ENCODE assay signal across 33 mouse cellular contexts in the genomic region with DNA sequence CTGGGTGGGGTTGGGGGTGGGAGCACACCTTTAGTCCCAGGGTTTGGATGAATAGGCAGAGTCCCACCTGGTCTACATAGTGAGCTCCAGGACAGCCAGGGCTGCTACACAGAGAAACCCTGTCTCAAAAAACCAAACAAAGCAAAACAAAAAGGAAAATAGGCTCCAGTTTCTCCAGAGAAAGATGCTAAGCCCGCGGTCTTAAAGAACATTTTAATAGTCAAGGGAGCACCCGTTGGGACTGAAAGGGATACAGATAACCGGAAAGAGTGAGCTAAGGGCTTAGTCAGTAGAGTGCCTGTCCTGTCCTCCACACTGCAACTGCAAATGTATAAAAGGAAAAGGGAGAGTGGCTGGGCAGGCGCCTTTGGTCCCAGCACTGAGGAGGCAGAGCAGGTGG. TPM values are rescaled to one million over a fixed set of nuclear protein-coding genes. Genes with fewer than 3 reads are reported as not detected.
DNase-seq lines count a peak whose midpoint lies in the region; ATAC-seq lines count a peak whose summit lies in the region.
"Had no signal": no experiment of that assay in that cellular context is flagged by ENCODE, and none has a peak within 500 bp of the region (broad histone marks: within the 10 kb centered on the region; RNA-seq: fewer than 3 reads in every experiment).

No protein-coding gene starts in this region.

- H3K27me3 ChIP-seq in midbrain, embryonic 11.5 days (ENCODE audit: control insufficient read depth, insufficient read depth, low read length) = no peaks in the 10 kb centered on the region
- no peaks in the 10 kb centered on the region for H3K27me3 ChIP-seq in midbrain, embryonic 14.5 days (ENCODE audit: control insufficient read depth, insufficient read depth, low read length)
- 0 out of 2 replicates have a peak, but pooled peaks cover 9% of the 10 kb centered on the region for H3K27me3 ChIP-seq in liver, embryonic 12.5 days (replicated peaks)
- H3K27me3 ChIP-seq: CH12.LX; embryonic facial prominence, embryonic 12.5 days; embryonic facial prominence, embryonic 15.5 days; forebrain, embryonic 15.5 days; heart, embryonic 12.5 days; heart, embryonic 15.5 days; hindbrain, embryonic 13.5 days; intestine, embryonic 15.5 days had no signal

- ATAC-seq in midbrain, embryonic 11.5 days (ENCODE audit: low FRiP score) = no peak
- ATAC-seq in midbrain, embryonic 14.5 days (ENCODE audit: low FRiP score, low TSS enrichment) = no peak
- no peak for ATAC-seq in liver, embryonic 12.5 days
- no peak for ATAC-seq in erythroid progenitor cell, adult 5-6 weeks (replicated peaks; ENCODE audit: low FRiP score, poor library complexity, severe bottlenecking)
- ATAC-seq: activated CD4-positive, CD25-positive, alpha-beta regulatory T cell, adult 4 months; forebrain, embryonic 15.5 days; hindbrain, embryonic 16.5 days; intestine, embryonic 15.5 days had no signal

- no peak overlapping the region for H3K4me3 ChIP-seq in midbrain, embryonic 11.5 days (ENCODE audit: low read depth, low read length)
- H3K4me3 ChIP-seq in midbrain, embryonic 14.5 days (replicated peaks; ENCODE audit: low read depth, low read length) = no peak overlapping the region
- peak overlapping the region; percentile 2 to 10; a peak in 1 of 4 replicates for H3K4me3 ChIP-seq in ES-E14 (ENCODE audit: insufficient read depth in 1 of 2, low read depth in 1 of 2, low read length in 2 of 2, poor library complexity in 1 of 2, severe bottlenecking in 1 of 2)
- H3K4me3 ChIP-seq in liver, embryonic 12.5 days = no peak overlapping the region
- H3K4me3 ChIP-seq: embryonic facial prominence, embryonic 12.5 days; embryonic facial prominence, embryonic 15.5 days; forebrain, embryonic 12.5 days; forebrain, embryonic 15.5 days; heart, embryonic 12.5 days; heart, embryonic 15.5 days; hindbrain, embryonic 10.5 days; hindbrain, embryonic 13.5 days; intestine, embryonic 15.5 days had no signal

- H3K4me1 ChIP-seq in midbrain, embryonic 11.5 days (ENCODE audit: control insufficient read depth, insufficient read depth, low read length) = no peaks in the 10 kb centered on the region
- H3K4me1 ChIP-seq in midbrain, embryonic 14.5 days (ENCODE audit: control insufficient read depth, insufficient read depth, low read length) = no peaks in the 10 kb centered on the region
- H3K4me1 ChIP-seq in ES-E14 (ENCODE audit: control insufficient read depth in 2 of 2, insufficient read depth in 2 of 2, low read length in 2 of 2, poor library complexity in 1 of 2) = peaks cover 15 to 22% of the 10 kb centered on the region in 2 experiments
- 0 out of 2 replicates have a peak, but pooled peaks cover 3% of the 10 kb centered on the region for H3K4me1 ChIP-seq in liver, embryonic 12.5 days
- H3K4me1 ChIP-seq: embryonic facial prominence, embryonic 12.5 days; embryonic facial prominence, embryonic 15.5 days; heart, embryonic 12.5 days; heart, embryonic 15.5 days; hindbrain, embryonic 13.5 days; intestine, embryonic 15.5 days had no signal

- no peaks in the 10 kb centered on the region for H3K36me3 ChIP-seq in midbrain, embryonic 11.5 days (ENCODE audit: control insufficient read depth, insufficient read depth, low read length)
- H3K36me3 ChIP-seq in midbrain, embryonic 14.5 days (ENCODE audit: control insufficient read depth, insufficient read depth, low read length) = no peaks in the 10 kb centered on the region
- H3K36me3 ChIP-seq in ES-E14 (ENCODE audit: control insufficient read depth, insufficient read depth, low read length, poor library complexity, severe bottlenecking) = no peaks in the 10 kb centered on the region
- no peaks in the 10 kb centered on the region for H3K36me3 ChIP-seq in liver, embryonic 12.5 days
- H3K36me3 ChIP-seq: embryonic facial prominence, embryonic 12.5 days; embryonic facial prominence, embryonic 15.5 days; forebrain, embryonic 12.5 days; forebrain, embryonic 15.5 days; heart, embryonic 12.5 days; heart, embryonic 15.5 days; hindbrain, embryonic 10.5 days; hindbrain, embryonic 13.5 days; intestine, embryonic 15.5 days had no signal

- in situ Hi-C loops in ES-E14 (cut with MboI; ENCODE audit: low sequenced_read_pairs in 2 of 2, unreplicated experiment in 2 of 2) = no loop called here

- H3K4me2 ChIP-seq in midbrain, embryonic 11.5 days = no peak overlapping the region
- H3K4me2 ChIP-seq in midbrain, embryonic 14.5 days (ENCODE audit: low read length) = no peak overlapping the region
- no peak overlapping the region for H3K4me2 ChIP-seq in liver, embryonic 12.5 days
- H3K4me2 ChIP-seq: embryonic facial prominence, embryonic 12.5 days; embryonic facial prominence, embryonic 15.5 days; forebrain, embryonic 12.5 days; forebrain, embryonic 15.5 days; heart, embryonic 12.5 days; heart, embryonic 15.5 days; hindbrain, embryonic 13.5 days; intestine, embryonic 15.5 days had no signal

- DNase-seq in midbrain, embryonic 11.5 days (ENCODE audit: low spot score, missing footprints) = peak; percentile 71
- no peak for DNase-seq in midbrain, embryonic 14.5 days
- peak; percentile 30 for DNase-seq in ES-E14 (ENCODE audit: low read depth, low spot score)
- no peak for DNase-seq in thymus, postnatal 4 days
- DNase-seq in cerebellum, adult 8-10 months = no peak
- DNase-seq: adrenal gland, adult 8-10 months; adrenal gland, postnatal 25 days; B cell, adult 2 months; cerebellum, adult 18-20 months; cerebellum, adult 9-11 months; cerebellum, postnatal 25 days; gastrocnemius, postnatal 36 days; heart, postnatal 10 days; heart, postnatal 36 days had no signal

- no peaks in the 10 kb centered on the region for H3K9me3 ChIP-seq in midbrain, embryonic 11.5 days (ENCODE audit: control insufficient read depth, low read length)
- H3K9me3 ChIP-seq in midbrain, embryonic 14.5 days (ENCODE audit: control insufficient read depth, low read length) = no peaks in the 10 kb centered on the region
- H3K9me3 ChIP-seq in ES-E14 (ENCODE audit: control insufficient read depth, insufficient read depth, low read depth, low read length) = no peaks in the 10 kb centered on the region
- H3K9me3 ChIP-seq in liver, embryonic 12.5 days (replicated peaks) = no peaks in the 10 kb centered on the region
- H3K9me3 ChIP-seq: embryonic facial prominence, embryonic 12.5 days; embryonic facial prominence, embryonic 15.5 days; forebrain, embryonic 12.5 days; forebrain, embryonic 15.5 days; heart, embryonic 15.5 days; hindbrain, embryonic 10.5 days; hindbrain, embryonic 13.5 days; intestine, embryonic 15.5 days had no signal

- H3K27ac ChIP-seq in midbrain, embryonic 11.5 days (ENCODE audit: low read depth, low read length) = no peak overlapping the region
- H3K27ac ChIP-seq in midbrain, embryonic 14.5 days (replicated peaks; ENCODE audit: low read depth, low read length) = no peak overlapping the region
- H3K27ac ChIP-seq in ES-E14 (ENCODE audit: insufficient read depth, low read depth, low read length, poor library complexity, severe bottlenecking) = peak overlapping the region; percentile 97
- H3K27ac ChIP-seq in liver, embryonic 12.5 days = 0 out of 2 replicates have a peak overlapping the region, but pooled peaks have one; percentile 40
- H3K27ac ChIP-seq: embryonic facial prominence, embryonic 12.5 days; embryonic facial prominence, embryonic 15.5 days; forebrain, embryonic 12.5 days; forebrain, embryonic 15.5 days; heart, embryonic 15.5 days; hindbrain, embryonic 10.5 days; hindbrain, embryonic 13.5 days; intestine, embryonic 15.5 days had no signal

- whole genome bisulfite sequencing in midbrain, embryonic 11.5 days = 79% methylated on average over 5 of the region's 5 CpGs
- WGBS in midbrain, embryonic 14.5 days = 71% methylated on average over 5 of the region's 5 CpGs
- WGBS in liver, embryonic 12.5 days (ENCODE audit: insufficient replicate concordance) = 64% methylated on average over 5 of the region's 5 CpGs

- no peak overlapping the region for H3K9ac ChIP-seq in midbrain, embryonic 11.5 days (ENCODE audit: low read length)
- H3K9ac ChIP-seq in midbrain, embryonic 14.5 days (replicated peaks; ENCODE audit: low read length) = no peak overlapping the region
- H3K9ac ChIP-seq in ES-E14 (ENCODE audit: insufficient read depth, low read depth, low read length, poor library complexity, severe bottlenecking) = no peak overlapping the region
- no peak overlapping the region for H3K9ac ChIP-seq in liver, embryonic 12.5 days
- H3K9ac ChIP-seq: embryonic facial prominence, embryonic 12.5 days; embryonic facial prominence, embryonic 15.5 days; forebrain, embryonic 12.5 days; forebrain, embryonic 15.5 days; heart, embryonic 12.5 days; heart, embryonic 15.5 days; hindbrain, embryonic 13.5 days; intestine, embryonic 15.5 days had no signal

RNA-seq across cellular contexts. Expression of gene Inhbc, which starts 3.1 kb away (rescaled TPM):
- polyA plus RNA-seq in midbrain, embryonic 11.5 days (2014; fragmentation: Nextera tagmentation; extraction: Ambion mirVana) = not detected in 2 replicates
- polyA plus RNA-seq in midbrain, embryonic 14.5 days (2014; fragmentation: Nextera tagmentation; extraction: Ambion mirVana) = not detected in 2 replicates
- 0.36 and 1.2 TPM in 2 replicates for total RNA-seq in ES-E14 (2012; rRNA removed)
- polyA plus RNA-seq in liver, embryonic 12.5 days (2016; fragmentation: Nextera tagmentation; extraction: Ambion mirVana) = 1.1 and 1.5 TPM in 2 replicates
- not detected in 2 replicates for total RNA-seq in erythroid progenitor cell, adult 5-6 weeks (2015; ENCODE audit: low replicate concordance)
- total RNA-seq in erythroid progenitor cell, adult 5-6 weeks (2017; ENCODE audit: low replicate concordance) = not detected in 2 replicates
- total RNA-seq: adrenal gland, adult 8-10 months; adrenal gland, postnatal 25 days; common myeloid progenitor, adult 5-6 weeks; gastrocnemius, adult 8-10 months; gastrocnemius, postnatal 36 days; granulocyte monocyte progenitor cell, adult 5-6 weeks; heart, postnatal 10 days; heart, postnatal 36 days; MEL had no signal
- polyA plus RNA-seq: activated CD4-positive, CD25-positive, alpha-beta regulatory T cell, adult 4 months; brain, embryonic 14.5 days; embryonic facial prominence, embryonic 15.5 days; forebrain, embryonic 12.5 days; forebrain, embryonic 15.5 days; heart, embryonic 12.5 days; heart, embryonic 15.5 days; hindbrain, embryonic 16.5 days had no signal

RNA-seq across cellular contexts. Expression of gene Inhbe, which starts 12.9 kb away (rescaled TPM):
- not detected in 2 replicates for polyA plus RNA-seq in midbrain, embryonic 11.5 days (2014; fragmentation: Nextera tagmentation; extraction: Ambion mirVana)
- 0.04 TPM in 1 of 2 replicates, not detected in the other for polyA plus RNA-seq in midbrain, embryonic 14.5 days (2014; fragmentation: Nextera tagmentation; extraction: Ambion mirVana)
- 0.22 and 0.69 TPM in 2 replicates for total RNA-seq in ES-E14 (2012; rRNA removed)
- polyA plus RNA-seq in liver, embryonic 12.5 days (2016; fragmentation: Nextera tagmentation; extraction: Ambion mirVana) = 0.10 and 0.16 TPM in 2 replicates
- not detected in 2 replicates for total RNA-seq in erythroid progenitor cell, adult 5-6 weeks (2015; ENCODE audit: low replicate concordance)
- total RNA-seq in erythroid progenitor cell, adult 5-6 weeks (2017; ENCODE audit: low replicate concordance) = not detected in 2 replicates
- total RNA-seq: adrenal gland, postnatal 25 days; common myeloid progenitor, adult 5-6 weeks; gastrocnemius, adult 8-10 months; gastrocnemius, postnatal 36 days; granulocyte monocyte progenitor cell, adult 5-6 weeks; heart, postnatal 10 days; heart, postnatal 36 days; MEL had no signal
- polyA plus RNA-seq: brain, embryonic 14.5 days; forebrain, embryonic 12.5 days; forebrain, embryonic 15.5 days; heart, embryonic 12.5 days; hindbrain, embryonic 10.5 days; hindbrain, embryonic 13.5 days; intestine, embryonic 15.5 days had no signal

RNA-seq across cellular contexts. Expression of gene R3hdm2, which starts 13.0 kb away (rescaled TPM):
- 27.0 and 27.7 TPM in 2 replicates for polyA plus RNA-seq in midbrain, embryonic 11.5 days (2014; fragmentation: Nextera tagmentation; extraction: Ambion mirVana)
- 34.0 and 39.8 TPM in 2 replicates for polyA plus RNA-seq in midbrain, embryonic 14.5 days (2014; fragmentation: Nextera tagmentation; extraction: Ambion mirVana)
- 25.5 and 26.1 TPM in 2 replicates for total RNA-seq in ES-E14 (2012; rRNA removed)
- 16.7 and 19.0 TPM in 2 replicates for polyA plus RNA-seq in liver, embryonic 12.5 days (2016; fragmentation: Nextera tagmentation; extraction: Ambion mirVana)
- total RNA-seq in erythroid progenitor cell, adult 5-6 weeks (2015; ENCODE audit: low replicate concordance) = 34.4 and 56.9 TPM in 2 replicates
- total RNA-seq in erythroid progenitor cell, adult 5-6 weeks (2017; ENCODE audit: low replicate concordance) = 22.6 and 52.5 TPM in 2 replicates

RNA-seq across cellular contexts. Expression of gene Gli1, which starts 25.3 kb away (rescaled TPM):
- 3.1 and 4.1 TPM in 2 replicates for polyA plus RNA-seq in midbrain, embryonic 11.5 days (2014; fragmentation: Nextera tagmentation; extraction: Ambion mirVana)
- 0.92 and 1.2 TPM in 2 replicates for polyA plus RNA-seq in midbrain, embryonic 14.5 days (2014; fragmentation: Nextera tagmentation; extraction: Ambion mirVana)
- 14.9 and 47.3 TPM in 2 replicates for total RNA-seq in ES-E14 (2012; rRNA removed)
- 0.94 and 1.1 TPM in 2 replicates for polyA plus RNA-seq in liver, embryonic 12.5 days (2016; fragmentation: Nextera tagmentation; extraction: Ambion mirVana)
- total RNA-seq in erythroid progenitor cell, adult 5-6 weeks (2015; ENCODE audit: low replicate concordance) = not detected in 2 replicates
- not detected in 2 replicates for total RNA-seq in erythroid progenitor cell, adult 5-6 weeks (2017; ENCODE audit: low replicate concordance)
- total RNA-seq: common myeloid progenitor, adult 5-6 weeks; granulocyte monocyte progenitor cell, adult 5-6 weeks had no signal

RNA-seq across cellular contexts. Expression of gene Arhgap9, which starts 45.4 kb away (rescaled TPM):
- 1.1 and 1.4 TPM in 2 replicates for polyA plus RNA-seq in midbrain, embryonic 11.5 days (2014; fragmentation: Nextera tagmentation; extraction: Ambion mirVana)
- polyA plus RNA-seq in midbrain, embryonic 14.5 days (2014; fragmentation: Nextera tagmentation; extraction: Ambion mirVana) = 0.18 and 1.1 TPM in 2 replicates
- 2.6 and 5.1 TPM in 2 replicates for total RNA-seq in ES-E14 (2012; rRNA removed)
- polyA plus RNA-seq in liver, embryonic 12.5 days (2016; fragmentation: Nextera tagmentation; extraction: Ambion mirVana) = 15.9 and 16.9 TPM in 2 replicates
- total RNA-seq in erythroid progenitor cell, adult 5-6 weeks (2015; ENCODE audit: low replicate concordance) = 18.0 and 18.9 TPM in 2 replicates
- total RNA-seq in erythroid progenitor cell, adult 5-6 weeks (2017; ENCODE audit: low replicate concordance) = 6.4 and 15.4 TPM in 2 replicates

Comparison
In these comparisons a context has a peak if more than half of its experiments do, and no peak if none do; other contexts are left out.
1. DNase-seq: peak in midbrain, embryonic 11.5 days (single experiment) and ES-E14 (single experiment); none in midbrain, embryonic 14.5 days (single experiment), thymus, postnatal 4 days (single experiment) and cerebellum, adult 8-10 months (single experiment).
2. H3K27ac ChIP-seq: peak in ES-E14 (single experiment) and liver, embryonic 12.5 days (single experiment); none in midbrain, embryonic 11.5 days (single experiment) and midbrain, embryonic 14.5 days (single experiment).
3. H3K4me3 ChIP-seq: peak in ES-E14 (2 of 2); none in midbrain, embryonic 11.5 days (single experiment), midbrain, embryonic 14.5 days (single experiment) and liver, embryonic 12.5 days (single experiment).